Mouse (Mus musculus) liver, adult 2 months (tissue): ENCODE data around the gene Tnfaip8l1.

Experiments
- CTCF ChIP-seq: fragments of 200-500 bp; IDR thresholded peaks from 2 replicates; pipeline ENCODE4 v1.5.1; 2011; ENCODE audit warnings: low read depth, low read length, control low read depth
- POLR2A ChIP-seq: fragments of 200-500 bp; IDR thresholded peaks from 2 replicates; pipeline ENCODE4 v1.6.1; 2011; ENCODE audit warnings: low read length, control low read depth; ENCODE audit not compliant: insufficient read depth; ENCODE audit errors: extremely low read depth

DNA sequence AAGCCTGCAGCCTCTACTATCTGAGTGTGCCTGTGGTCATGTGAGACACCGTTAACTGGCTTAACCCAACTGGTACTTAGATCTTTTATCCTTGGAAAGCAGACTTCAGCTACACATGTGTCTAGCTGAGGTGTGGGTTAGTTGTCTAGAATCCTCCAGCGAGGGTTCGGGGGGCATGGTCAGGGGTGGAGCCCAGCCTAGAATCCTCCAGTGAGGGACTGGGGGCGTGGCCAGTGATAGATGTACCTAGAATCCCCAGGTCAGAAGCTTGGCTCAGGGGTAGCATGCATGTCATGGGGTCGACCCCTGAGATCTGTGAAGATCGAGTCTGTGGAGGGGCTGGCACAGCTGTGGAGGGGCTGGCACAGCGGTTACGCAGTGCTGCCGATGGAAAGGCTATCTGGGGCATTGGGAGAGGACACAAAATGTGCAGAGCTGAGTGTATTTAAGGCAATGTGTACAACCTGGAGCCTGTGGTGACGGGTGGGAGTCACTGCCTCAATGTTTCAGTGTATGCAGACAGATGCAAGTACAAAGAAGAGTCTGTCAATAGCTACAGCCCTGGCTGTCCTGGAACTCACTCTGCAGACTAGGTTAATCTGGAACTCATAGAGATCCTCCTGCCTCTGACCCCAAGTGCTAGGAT lies 11.2 kb downstream of the Tnfaip8l1 start:
- TF ChIP-seq CTCF (no peak), POLR2A (no peak)
